Mouse (Mus musculus): Measurements from ENCODE around the gene Gm20696. TPM values are rescaled to one million over a fixed set of nuclear protein-coding genes. Genes with fewer than 3 reads are reported as not detected.
A peak's percentile ranks its signal among the peaks of the same experiment; 100 is the strongest.

Gene Gm20696
- polyA plus RNA-seq, 2 experiments = 0.16 to 0.33 TPM

GRCm38 (mm10) chr6:99521641-99522358 is 144.8 kb downstream of the Gm20696 start:
- Histone ChIP-seq H3K9ac (replicated peaks) (peak overlapping the region; percentile 89), H3K27ac (no peak overlapping the region; the same call in 1 of the 2 replicates), H3K4me3 (ENCODE audit: insufficient read depth in 1 of 2, low read depth in 2 of 2, low read length in 2 of 2) (peak overlapping the region; percentile 79 to 100), H3K9me3 (ENCODE audit: control insufficient read depth, low read length) (no peaks in the 10 kb centered on the region), H3K4me2 (ENCODE audit: low read depth) (peak overlapping the region; percentile 87), H3K27me3 (ENCODE audit: control insufficient read depth, insufficient read depth, low read length) (peaks cover 20% of the 10 kb centered on the region), H3K36me3 (replicated peaks; ENCODE audit: control insufficient read depth, insufficient read depth, low read depth) (no peaks in the 10 kb centered on the region), H3K4me1 (replicated peaks; ENCODE audit: control insufficient read depth in 2 of 2, insufficient read depth in 2 of 2, low read length in 1 of 2) (no peaks in the 10 kb centered on the region)
- peak; percentile 36 for ATAC-seq (ENCODE audit: insufficient read depth)
- DNase-seq (ENCODE audit: low read depth in 3 of 3, low spot score in 3 of 3) = peak in 1 of 3 experiments; percentile 29
- under 1% methylated on average over 64 of the region's 64 CpGs for WGBS (ENCODE audit: insufficient replicate concordance)
- TF ChIP-seq EP300 (IDR thresholded peaks at IDR 0.05; ENCODE audit: low read depth) (no peak), CTCF (IDR thresholded peaks at IDR 0.05; ENCODE audit: low read depth) (no peak)

GRCm38 (mm10) chr6:99521038-99521640 is 145.5 kb downstream of the Gm20696 start:
- Histone ChIP-seq H3K27ac (no peak overlapping the region), H3K9ac (replicated peaks) (peak overlapping the region; percentile 89), H3K4me3 (ENCODE audit: insufficient read depth in 1 of 2, low read depth in 2 of 2, low read length in 2 of 2) (peak overlapping the region; percentile 79 to 100), H3K4me2 (ENCODE audit: low read depth) (peak overlapping the region; percentile 87), H3K4me1 (replicated peaks; ENCODE audit: control insufficient read depth in 2 of 2, insufficient read depth in 2 of 2, low read length in 1 of 2) (no peaks in the 10 kb centered on the region), H3K9me3 (ENCODE audit: control insufficient read depth, low read length) (no peaks in the 10 kb centered on the region), H3K36me3 (replicated peaks; ENCODE audit: control insufficient read depth, insufficient read depth, low read depth) (no peaks in the 10 kb centered on the region), H3K27me3 (ENCODE audit: control insufficient read depth, insufficient read depth, low read length) (peaks cover 20% of the 10 kb centered on the region)
- 1% methylated on average over 54 of the region's 54 CpGs for WGBS (ENCODE audit: insufficient replicate concordance)
- peak; percentile 48 for ATAC-seq (ENCODE audit: insufficient read depth)
- TF ChIP-seq CTCF (IDR thresholded peaks at IDR 0.05; ENCODE audit: low read depth) = no peak
- no peak for TF ChIP-seq EP300 (IDR thresholded peaks at IDR 0.05; ENCODE audit: low read depth)
- DNase-seq (ENCODE audit: low read depth in 3 of 3, low spot score in 3 of 3) = no peak

DNA sequence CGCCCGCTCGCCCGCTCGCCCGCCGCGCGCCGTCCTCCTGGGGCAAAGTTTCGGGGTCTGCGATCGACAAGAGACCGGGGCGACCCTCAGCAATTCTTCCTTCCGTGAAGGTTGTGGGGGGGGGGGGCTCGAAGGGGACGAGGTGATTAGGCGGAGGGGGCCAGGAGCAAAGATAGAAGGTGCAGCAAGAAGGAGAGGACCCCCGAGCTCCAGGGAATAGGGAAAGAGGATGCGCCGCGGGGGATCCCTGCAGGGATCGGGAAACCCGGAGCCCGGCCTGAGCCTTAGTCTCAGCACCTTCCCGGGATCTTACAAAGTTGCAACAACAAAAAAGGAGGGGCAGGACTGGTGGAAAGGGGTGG is 145.9 kb downstream of the Gm20696 start:
- ATAC-seq (ENCODE audit: insufficient read depth) = no peak
- no peaks in the 10 kb centered on the region for H3K4me1 ChIP-seq (replicated peaks; ENCODE audit: control insufficient read depth in 2 of 2, insufficient read depth in 2 of 2, low read length in 1 of 2)

GRCm38 (mm10) chr6:99519806-99520675 is 146.6 kb downstream of the Gm20696 start:
- DNase-seq (ENCODE audit: low read depth in 3 of 3, low spot score in 3 of 3) (no peak), ATAC-seq (ENCODE audit: insufficient read depth) (no peak)
- Histone ChIP-seq H3K27me3 (ENCODE audit: control insufficient read depth, insufficient read depth, low read length) (peaks cover 20% of the 10 kb centered on the region), H3K4me2 (ENCODE audit: low read depth) (peak overlapping the region; percentile 87), H3K27ac (no peak overlapping the region), H3K9ac (replicated peaks) (peak overlapping the region; percentile 28; the same call in 1 of the 2 replicates), H3K9me3 (ENCODE audit: control insufficient read depth, low read length) (no peaks in the 10 kb centered on the region), H3K4me1 (replicated peaks; ENCODE audit: control insufficient read depth in 2 of 2, insufficient read depth in 2 of 2, low read length in 1 of 2) (no peaks in the 10 kb centered on the region), H3K4me3 (ENCODE audit: insufficient read depth in 1 of 2, low read depth in 2 of 2, low read length in 2 of 2) (peak overlapping the region; percentile 61 to 79), H3K36me3 (replicated peaks; ENCODE audit: control insufficient read depth, insufficient read depth, low read depth) (no peaks in the 10 kb centered on the region)
- TF ChIP-seq EP300 (IDR thresholded peaks at IDR 0.05; ENCODE audit: low read depth) (no peak), CTCF (IDR thresholded peaks at IDR 0.05; ENCODE audit: low read depth) (no peak)
- 10% methylated on average over 38 of the region's 38 CpGs for WGBS (ENCODE audit: insufficient replicate concordance)

More for the DNA sequence above, 145.9 kb downstream of the Gm20696 start:
- no peak overlapping the region for H3K27ac ChIP-seq
- H3K4me3 ChIP-seq (ENCODE audit: insufficient read depth in 1 of 2, low read depth in 2 of 2, low read length in 2 of 2) = peak overlapping the region; percentile 61 to 79
- H3K27me3 ChIP-seq (ENCODE audit: control insufficient read depth, insufficient read depth, low read length) = peaks cover 20% of the 10 kb centered on the region
- no peak for DNase-seq (ENCODE audit: low read depth in 3 of 3, low spot score in 3 of 3)
- no peak for TF ChIP-seq EP300 (IDR thresholded peaks at IDR 0.05; ENCODE audit: low read depth)
- no peak for TF ChIP-seq CTCF (IDR thresholded peaks at IDR 0.05; ENCODE audit: low read depth)
- peak overlapping the region; percentile 87 for H3K4me2 ChIP-seq (ENCODE audit: low read depth)
- H3K9ac ChIP-seq (replicated peaks) = peak overlapping the region; percentile 24
- H3K9me3 ChIP-seq (ENCODE audit: control insufficient read depth, low read length) = no peaks in the 10 kb centered on the region
- no peaks in the 10 kb centered on the region for H3K36me3 ChIP-seq (replicated peaks; ENCODE audit: control insufficient read depth, insufficient read depth, low read depth)
- WGBS (ENCODE audit: insufficient replicate concordance) = under 1% methylated on average over 27 of the region's 27 CpGs

Measured in liver, embryonic 14.5 days (tissue).